Mouse (Mus musculus): ENCODE measurements around the gene 4930455H04Rik.
A peak's percentile ranks its signal among the peaks of the same experiment; 100 is the strongest.

4930455H04Rik gene

GRCm38 (mm10) chr3:116967436-116967835, 631 bp upstream of the 4930455H04Rik start:
- DNase-seq (ENCODE audit: low spot score) = no peak

DNA sequence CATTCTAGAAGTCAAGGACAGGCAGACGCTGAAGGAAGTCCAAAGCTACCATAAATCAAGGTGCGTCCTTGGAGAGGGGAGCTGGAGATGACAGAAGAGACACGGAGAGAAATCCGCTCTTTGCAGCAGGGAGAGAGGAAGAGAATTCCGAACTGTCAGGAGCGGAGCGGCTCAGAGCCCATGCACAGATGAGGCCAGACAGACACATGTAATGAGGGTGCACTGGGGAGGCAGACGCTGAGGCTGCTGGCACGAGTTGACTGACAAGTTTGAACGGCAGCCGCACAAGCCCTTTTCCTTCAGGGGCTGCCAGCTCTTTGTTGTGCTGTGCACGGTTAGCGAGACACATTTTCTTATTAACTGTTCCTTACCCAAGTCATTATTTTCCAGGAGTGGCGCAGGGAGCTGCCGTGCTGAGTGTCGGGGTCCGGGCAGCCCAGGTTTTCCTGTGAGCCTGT, 502 bp downstream of the 4930455H04Rik start, which contains the start of gene Palmd:
Gene Palmd (minus strand): TSS at position 448 of the 458 bp plus-strand sequence.
- DNase-seq (ENCODE audit: low spot score) = no peak

- DNase-seq (ENCODE audit: low spot score) = no peak
Measured at GRCm38 (mm10) chr3:116969003-116969402, 936 bp downstream of the 4930455H04Rik start.

GRCm38 (mm10) chr3:116969786-116970185, 1.7 kb downstream of the 4930455H04Rik start:
- no peak for DNase-seq (ENCODE audit: low spot score)

DNA sequence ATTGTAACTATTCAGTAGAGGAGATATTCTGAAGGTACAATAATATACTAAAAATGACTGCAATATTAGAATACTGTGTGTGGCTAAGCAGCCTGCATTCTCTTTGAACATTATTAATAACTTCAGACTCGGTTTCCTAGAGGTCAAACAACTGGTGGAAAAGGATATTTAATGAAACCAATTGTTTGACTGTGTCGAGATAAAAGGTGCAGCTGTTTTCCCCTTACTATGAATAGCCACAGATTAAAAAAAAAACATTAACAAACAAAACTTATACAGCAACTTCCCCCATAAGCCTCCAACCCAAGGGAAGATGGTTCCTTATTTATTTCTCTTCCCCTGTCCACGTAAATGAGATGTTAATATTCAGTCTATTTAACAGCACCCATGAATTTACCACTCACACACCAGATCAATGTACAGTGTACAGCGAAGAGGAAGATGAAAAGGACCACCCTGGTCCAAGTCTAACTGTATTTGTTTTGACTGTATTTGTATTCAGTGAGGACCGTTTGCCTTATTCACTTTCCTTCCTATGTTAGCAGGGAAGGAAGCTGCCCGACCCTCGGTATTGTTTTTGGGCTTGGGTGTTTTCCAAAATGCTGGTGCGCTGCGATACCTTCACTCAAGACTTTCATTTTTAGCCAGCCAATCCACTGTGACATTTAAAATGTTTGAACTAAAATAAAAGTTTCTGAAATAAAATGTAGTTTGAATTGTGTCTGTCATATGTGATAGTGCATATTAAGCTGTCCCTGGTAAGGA, 13.9 kb downstream of the 4930455H04Rik start:
- no peak for DNase-seq (ENCODE audit: low spot score)

- peak; percentile 27 for DNase-seq (ENCODE audit: low spot score)
Measured at GRCm38 (mm10) chr3:116985042-116985455, 17.0 kb downstream of the 4930455H04Rik start.

DNA sequence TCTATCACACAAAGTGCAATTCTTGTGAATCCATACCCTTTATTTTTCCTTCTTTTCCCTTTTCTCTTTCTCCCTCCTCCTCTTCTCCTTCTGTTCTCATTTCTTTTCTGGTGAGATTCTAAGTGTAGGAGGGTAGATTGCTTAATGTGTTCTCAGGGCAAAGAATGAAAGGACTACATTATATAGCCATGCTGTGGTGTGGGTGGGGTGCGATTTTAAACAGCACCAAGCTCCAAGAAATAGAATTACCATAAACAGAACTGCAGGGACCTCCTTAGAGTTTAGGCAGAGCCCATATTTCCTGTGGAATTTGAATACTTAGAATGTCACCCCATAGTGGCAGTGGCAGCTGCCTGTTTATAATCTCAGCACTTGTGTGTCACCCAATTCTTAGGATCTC, 17.7 kb downstream of the 4930455H04Rik start:
- DNase-seq (ENCODE audit: low spot score) = no peak

DNA sequence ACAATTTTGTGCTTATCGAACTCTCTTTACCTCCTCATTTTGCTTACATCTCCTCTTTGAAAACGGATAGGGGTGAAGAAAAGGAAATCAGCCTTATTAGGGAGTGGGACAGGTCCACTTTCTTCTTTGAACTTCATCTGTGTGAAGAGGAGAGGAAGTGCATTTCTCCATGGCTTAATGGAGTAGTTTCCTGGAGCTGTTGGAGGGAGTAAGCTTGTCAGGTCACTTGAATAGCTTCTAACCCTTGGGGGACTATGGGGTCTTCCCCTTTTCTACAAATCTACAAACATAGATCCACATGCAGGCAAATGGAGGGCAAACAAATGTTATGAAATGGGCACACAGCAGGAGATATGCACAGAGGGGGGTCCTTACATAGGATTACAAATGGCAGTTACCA, 18.4 kb downstream of the 4930455H04Rik start:
- DNase-seq (ENCODE audit: low spot score) = no peak

DNA sequence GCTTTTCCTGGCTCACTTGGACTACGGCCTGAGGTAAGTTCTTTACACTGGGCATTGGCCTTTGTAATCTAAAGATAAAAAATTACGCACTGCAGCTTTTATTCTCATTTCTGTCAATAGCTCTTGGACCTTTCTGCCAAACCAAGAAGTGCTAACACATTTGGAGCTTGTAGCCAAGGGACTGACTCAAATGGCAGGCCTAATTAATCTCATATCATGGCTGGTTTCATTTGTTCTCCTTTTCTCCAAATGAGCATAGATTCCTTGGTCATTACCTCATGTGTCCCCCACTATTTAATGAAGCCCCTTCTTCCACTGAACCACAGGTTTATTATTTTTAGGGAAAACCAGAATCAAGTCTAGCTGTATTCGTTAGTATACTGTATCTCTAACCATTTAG, 20.2 kb downstream of the 4930455H04Rik start:
- DNase-seq (ENCODE audit: low spot score) = no peak

DNA sequence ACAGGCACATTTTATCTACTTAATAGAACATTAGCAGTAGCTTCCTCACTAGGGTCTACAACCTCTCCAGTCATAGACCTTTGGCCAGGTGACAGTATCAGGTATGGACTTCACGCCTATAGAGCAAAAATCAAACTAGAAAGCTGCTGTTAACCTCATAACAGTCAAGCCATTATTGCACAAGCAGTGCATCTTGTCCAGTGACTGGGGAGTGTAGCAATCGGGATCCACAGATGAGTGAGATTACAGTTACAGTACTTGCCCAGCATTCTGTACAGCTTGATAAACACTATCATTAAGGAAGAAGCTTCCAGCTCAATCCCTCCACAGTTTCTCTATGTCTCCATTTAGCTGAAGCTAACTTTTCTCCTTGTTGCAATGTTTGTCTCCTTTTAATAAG, 23.1 kb downstream of the 4930455H04Rik start:
- DNase-seq (ENCODE audit: low spot score) = no peak

DNA sequence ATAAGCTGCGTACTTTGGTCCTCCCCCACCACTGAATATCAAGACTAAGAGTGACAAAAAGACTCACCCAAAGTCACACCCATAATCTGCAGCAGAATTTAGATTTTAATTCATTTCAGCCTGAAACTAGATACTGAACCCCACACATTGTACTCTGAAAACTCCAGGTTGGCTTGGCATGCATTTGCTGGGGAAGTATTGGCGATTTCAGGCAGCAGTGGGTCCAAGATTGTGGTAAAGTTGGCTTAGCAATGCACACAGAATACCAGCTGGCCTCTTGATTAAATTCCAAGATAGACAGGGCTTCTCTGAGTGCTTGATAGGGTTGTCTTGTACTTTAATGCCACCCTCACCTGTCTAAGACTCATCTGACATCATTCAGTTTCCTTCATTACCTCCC, 24.9 kb downstream of the 4930455H04Rik start:
- no peak for DNase-seq (ENCODE audit: low spot score)

- no peak for DNase-seq (ENCODE audit: low spot score)
Measured at GRCm38 (mm10) chr3:117001686-117002485, 33.8 kb downstream of the 4930455H04Rik start.

DNA sequence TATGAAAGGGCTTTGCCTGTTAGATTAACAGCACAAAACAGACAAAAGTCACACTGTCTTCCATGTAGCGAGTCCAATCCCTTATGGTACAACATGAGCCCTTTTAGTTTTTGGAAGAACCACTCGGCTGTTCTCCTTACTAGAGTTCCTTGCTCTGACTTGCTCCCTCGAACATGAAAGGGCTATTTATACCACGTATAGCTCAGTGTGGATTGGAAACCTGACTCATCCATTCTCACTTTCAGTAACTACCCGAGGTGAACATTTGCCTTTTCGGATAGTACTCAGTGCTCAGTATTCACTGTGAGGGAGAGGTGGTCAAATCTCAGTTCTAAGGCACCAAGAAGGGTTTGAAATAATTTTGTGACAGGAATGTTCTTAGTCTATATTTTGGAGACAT, 35.3 kb downstream of the 4930455H04Rik start:
- DNase-seq (ENCODE audit: low spot score) = no peak

GRCm38 (mm10) chr3:117006636-117007035, 38.6 kb downstream of the 4930455H04Rik start:
- DNase-seq (ENCODE audit: low spot score) = no peak

DNA sequence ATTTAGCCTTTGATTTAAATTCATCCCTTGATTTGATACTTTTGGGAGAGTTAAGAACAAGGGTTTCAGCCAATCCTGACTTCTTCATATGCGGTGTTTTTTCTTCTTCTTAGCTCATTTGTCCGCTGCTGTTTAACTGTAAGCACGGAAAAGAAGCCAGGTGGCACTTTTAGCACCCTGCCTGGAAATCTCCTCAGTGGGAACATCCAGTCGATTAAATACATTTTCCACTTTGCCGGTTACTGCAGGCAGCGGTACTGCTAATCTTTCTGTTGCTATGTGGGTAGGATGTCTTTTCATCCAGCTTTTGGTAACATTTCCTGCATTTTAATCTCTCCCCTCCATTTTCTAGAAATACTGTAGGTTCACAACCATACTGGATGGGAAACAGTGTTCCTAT, 39.3 kb downstream of the 4930455H04Rik start:
- no peak for DNase-seq (ENCODE audit: low spot score)

DNA sequence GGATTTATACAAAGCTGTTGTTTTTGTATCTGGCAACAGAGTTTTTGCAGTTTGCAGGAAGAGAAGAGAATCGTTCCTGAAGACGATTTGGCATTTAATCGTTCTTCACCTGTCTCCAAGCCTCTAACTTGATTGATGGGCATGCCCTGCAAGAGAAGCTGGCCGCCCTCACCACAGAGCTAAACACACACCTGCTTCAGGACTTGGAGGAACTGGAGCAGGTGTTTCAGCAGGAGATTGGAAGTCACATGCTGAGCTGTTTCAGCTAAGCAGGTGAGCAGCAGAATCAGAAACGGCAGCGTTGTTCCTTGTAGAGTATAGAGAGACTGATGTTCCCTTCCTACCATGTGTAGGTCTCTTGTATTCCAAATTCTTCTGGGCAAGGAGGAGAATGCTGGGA, 42.1 kb downstream of the 4930455H04Rik start:
- no peak for DNase-seq (ENCODE audit: low spot score)

- DNase-seq (ENCODE audit: low spot score) = no peak
Measured at GRCm38 (mm10) chr3:117020319-117020718, 52.3 kb downstream of the 4930455H04Rik start.

- no peak for DNase-seq (ENCODE audit: low spot score)
Measured at GRCm38 (mm10) chr3:117021907-117022306, 53.8 kb downstream of the 4930455H04Rik start.

- no peak for DNase-seq (ENCODE audit: low spot score)
Measured at GRCm38 (mm10) chr3:117024111-117024510, 56.0 kb downstream of the 4930455H04Rik start.

DNA sequence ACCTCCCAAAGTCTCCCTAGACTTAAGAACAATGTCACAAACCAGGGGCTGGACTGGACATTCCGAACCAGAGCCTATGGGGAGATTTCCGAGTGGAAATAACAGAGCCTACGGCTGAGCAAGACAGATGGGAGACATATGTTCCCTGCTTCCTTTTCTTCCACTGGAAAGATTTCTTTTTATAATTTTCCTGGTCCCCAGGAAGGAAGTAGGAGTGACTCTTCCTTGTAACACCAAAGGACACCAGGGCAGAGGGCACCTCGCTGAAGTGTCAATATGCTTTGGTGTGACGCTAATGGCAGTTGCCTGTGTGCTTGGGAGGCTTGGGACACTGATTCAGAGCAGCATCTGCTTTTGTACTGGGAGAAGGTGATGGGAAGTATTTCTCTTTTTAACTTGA, 56.5 kb downstream of the 4930455H04Rik start:
- DNase-seq (ENCODE audit: low spot score) = no peak

DNA sequence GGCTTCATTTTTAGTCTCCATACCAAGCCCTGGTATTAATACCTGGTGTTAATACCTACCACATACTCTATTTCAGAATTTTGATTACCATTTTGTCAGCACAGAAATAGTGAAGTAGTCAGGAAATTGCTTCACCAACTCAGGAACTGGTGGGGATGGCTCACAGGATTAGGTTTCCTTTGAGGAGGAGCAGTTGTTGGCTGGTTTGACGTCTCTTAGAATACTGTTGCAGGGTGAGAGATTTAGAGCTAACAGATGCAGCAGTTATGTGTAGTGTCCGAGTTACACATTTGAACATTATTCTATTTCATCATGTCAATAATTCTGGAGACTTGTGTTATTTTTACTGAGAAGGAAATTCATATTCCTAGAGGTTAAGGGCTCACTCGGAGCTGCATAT, 57.4 kb downstream of the 4930455H04Rik start:
- no peak for DNase-seq (ENCODE audit: low spot score)

Data from MN1 (cell line).